Mouse (Mus musculus) layer of hippocampus, adult 18-20 months (tissue): ENCODE data around the gene Podn. TPM values are rescaled to one million over a fixed set of nuclear protein-coding genes. Genes with fewer than 3 reads are reported as not detected.
"Not testable (repeated sequence)": the region's sequence is repeated elsewhere in the genome, so short reads cannot be mapped to it uniquely, and the experiment has no call there.

Source experiments
- DNase-seq, 2 experiments: peaks; one replicate each; pipeline ENCODE4 v3.0.0; 2022; ENCODE audit warnings: low spot score in 2 of 2
- long read RNA-seq: library from polyadenylated mRNA; stranded (forward); transcript quantifications from one replicate; pipeline ENCODE4 v2.0.0, GENCODE M21; 2021
- total RNA-seq, 2 experiments: library from RNA; stranded (reverse); gene quantifications; 2 replicates each; pipeline ENCODE4 v1.2.3; 2021

Podn gene
- total RNA-seq: 1 to 10 TPM; 6.8 to 8.4 TPM
- long read RNA-seq, partial matches to known transcripts: 0 of 1 reads
- long read RNA-seq, other reads (novel, unspliced or antisense): 1 of 1 reads

DNA sequence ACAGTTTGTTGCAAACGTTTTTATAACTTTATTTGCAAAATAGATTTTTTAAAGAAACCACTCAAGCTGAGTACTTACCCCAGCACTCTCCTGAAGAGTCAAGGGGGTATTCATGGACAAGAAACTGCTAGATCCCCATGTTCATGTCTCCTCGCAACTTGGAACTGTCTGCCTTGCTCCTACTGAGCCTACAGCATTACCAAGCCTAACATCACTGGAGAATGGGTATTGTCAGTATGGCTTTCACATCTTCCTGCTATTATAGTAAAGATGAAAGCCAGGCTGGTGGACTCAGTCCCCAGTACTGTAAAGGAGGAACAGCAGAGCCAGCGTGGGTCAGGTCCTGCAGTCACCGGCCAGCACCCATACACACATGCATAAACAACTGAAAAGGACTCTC lies at the start of gene Podn:
Gene Podn (minus strand): TSS at position 101 of the 400 bp plus-strand sequence.
- DNase-seq: no peak

DNA sequence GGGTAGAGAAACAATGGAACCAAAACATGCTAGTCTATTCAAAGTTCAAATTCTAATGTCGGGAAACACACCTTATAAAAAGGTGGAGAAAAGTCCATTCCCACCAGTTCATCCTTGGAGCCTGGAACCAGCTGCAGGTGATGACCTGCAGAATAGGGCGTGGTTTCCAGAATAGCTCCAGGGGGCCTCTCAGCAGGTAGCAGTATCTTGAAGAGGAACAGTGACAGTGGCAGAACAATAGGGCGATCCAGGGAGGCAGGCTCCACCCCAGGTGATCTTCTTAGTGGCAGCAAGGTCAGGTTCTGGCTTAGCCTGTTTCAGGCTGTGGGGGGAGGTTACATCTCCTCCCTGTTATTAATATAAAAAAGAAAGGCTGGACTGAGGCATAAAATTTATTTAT lies 49.3 kb upstream of the Podn start:
- not testable (repeated sequence) for DNase-seq

- DNase-seq: no peak
Observed at GRCm38 (mm10) chr4:108144880-108145279, 48.6 kb upstream of the Podn start, which contains the start of gene Scp2. Scp2 (minus strand) TSS chr4:108144998.

GRCm38 (mm10) chr4:108143778-108144177 lies 47.5 kb upstream of the Podn start:
- DNase-seq: no peak

DNA sequence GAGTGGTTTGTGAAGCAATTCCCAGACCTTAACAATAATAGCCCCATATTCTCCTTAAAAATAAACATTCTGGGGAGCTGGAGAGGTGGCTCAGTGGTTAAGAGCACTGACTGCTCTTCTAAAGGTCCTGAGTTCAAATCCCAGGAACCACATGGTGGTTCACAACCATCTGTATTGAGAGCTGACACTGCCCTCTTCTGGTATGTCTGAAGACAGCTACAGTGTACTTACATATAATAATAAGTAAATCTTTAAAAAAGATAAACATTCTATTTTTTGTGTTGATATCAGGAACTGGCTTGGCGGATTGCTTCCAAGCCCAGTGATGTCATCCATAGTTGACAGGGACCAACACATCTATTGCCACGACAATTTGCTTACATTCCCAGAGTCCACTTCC lies 46.9 kb upstream of the Podn start:
- DNase-seq: not testable (repeated sequence)

DNA sequence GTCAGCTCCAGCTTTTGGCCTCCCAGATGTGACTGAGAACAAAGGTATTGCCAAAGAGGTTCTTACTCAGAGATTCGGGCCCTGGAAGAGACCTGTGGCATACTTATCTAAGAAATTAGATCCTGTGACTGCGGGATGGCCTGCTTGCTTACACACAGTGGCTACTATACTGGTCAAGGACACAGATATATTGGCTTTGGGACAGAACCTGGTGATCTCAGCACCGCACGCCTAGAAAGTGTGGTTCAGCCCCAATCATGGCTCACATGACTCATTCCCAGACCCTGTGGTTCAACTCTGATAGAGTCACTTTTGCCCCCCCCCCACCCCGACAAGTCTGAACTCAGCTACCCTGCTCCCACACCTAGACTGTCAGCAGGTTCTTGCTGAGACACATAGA lies 40.7 kb upstream of the Podn start:
- no peak for DNase-seq

DNA sequence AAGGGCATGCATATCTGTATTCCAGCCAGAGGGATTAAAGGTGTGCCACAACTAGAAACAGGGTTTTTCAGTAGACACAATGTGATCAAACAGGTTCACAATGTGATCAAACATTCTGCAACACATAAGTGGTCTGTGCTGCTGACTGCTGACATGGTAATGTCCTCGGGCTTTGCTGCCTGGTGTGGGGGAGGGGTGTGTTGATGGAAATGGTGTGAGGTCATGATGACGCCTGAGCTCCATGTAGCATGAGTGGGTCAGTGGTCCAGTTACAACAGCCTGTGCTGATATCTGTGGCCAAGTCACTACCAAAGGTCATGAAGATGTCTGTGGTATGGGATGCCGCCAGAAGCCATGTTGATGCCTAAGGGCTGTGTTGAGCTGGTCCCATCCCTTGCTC lies 34.2 kb upstream of the Podn start:
- no peak for DNase-seq

- no peak for DNase-seq
Observed at GRCm38 (mm10) chr4:108128339-108128738, 32.1 kb upstream of the Podn start.

DNA sequence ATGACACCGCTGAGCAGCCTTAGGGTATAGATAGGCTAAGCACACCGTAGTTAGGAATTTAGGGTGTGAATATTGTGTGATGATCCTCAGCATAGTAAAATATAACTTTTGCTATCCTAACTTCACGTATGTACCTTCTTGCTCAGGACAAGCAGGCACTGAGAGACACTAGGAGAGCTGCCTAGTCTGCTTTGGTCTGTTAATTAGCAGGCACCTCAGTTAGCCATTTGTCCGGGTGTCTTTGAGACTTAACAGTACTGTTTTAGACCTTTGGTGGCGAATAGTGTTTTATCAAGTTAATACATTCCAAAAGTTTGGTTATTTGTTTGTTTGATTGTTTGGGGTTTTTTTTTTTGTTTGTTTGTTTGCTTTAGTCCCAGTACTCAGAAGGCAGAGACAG lies 31.3 kb upstream of the Podn start:
- no peak for DNase-seq

GRCm38 (mm10) chr4:108126260-108126659 lies 30.0 kb upstream of the Podn start:
- DNase-seq: no peak

DNA sequence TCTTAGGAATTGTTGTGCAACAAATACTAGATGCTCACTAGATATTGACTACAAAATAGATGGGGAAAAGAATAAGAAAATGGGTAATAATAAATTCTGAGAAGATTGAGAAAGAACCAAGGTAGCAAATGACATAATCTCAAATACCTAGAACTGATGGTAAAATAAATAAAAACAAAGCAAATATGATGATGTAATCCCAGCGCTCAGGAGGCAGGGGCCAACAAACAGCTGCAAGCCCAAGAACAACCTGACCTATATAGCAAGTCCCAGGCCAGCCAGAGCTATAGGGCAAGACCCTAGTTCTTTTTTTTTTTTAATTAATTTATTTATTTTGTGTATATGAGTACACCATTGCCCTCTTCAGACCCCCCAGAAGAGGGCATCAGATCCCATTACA lies 27.9 kb upstream of the Podn start:
- no peak for DNase-seq

- peak; percentile 90 to 94 for DNase-seq
Observed at GRCm38 (mm10) chr4:108117924-108118876, 22.0 kb upstream of the Podn start.

GRCm38 (mm10) chr4:108117488-108117887 lies 21.2 kb upstream of the Podn start:
- DNase-seq: peak in 1 of 2 experiments; percentile 12

- no peak for DNase-seq
Observed at GRCm38 (mm10) chr4:108116466-108116865, 20.2 kb upstream of the Podn start.

- no peak for DNase-seq
Observed at GRCm38 (mm10) chr4:108110706-108111105, 14.5 kb upstream of the Podn start.

DNA sequence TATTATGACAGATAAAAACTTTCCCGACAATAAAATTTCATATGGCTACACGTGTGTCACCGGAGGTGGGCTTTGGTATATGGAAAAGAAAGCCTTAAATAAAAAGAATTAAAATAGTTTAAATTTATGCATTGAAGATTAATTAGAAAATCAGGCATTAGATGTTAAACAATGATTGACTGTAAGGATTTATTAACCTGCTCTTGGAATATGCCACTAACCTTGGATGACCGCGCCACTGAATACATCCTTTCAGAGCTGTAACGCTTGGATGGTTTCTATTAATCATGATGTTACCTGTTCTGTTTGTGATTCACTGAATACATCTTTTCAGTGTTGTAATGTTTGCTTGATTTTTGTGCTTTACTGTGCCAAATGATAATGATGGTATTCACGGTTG lies 13.5 kb upstream of the Podn start:
- DNase-seq: no peak

- DNase-seq: no peak
Observed at GRCm38 (mm10) chr4:108092741-108093397, 3.4 kb downstream of the Podn start.

- no peak for DNase-seq
Observed at GRCm38 (mm10) chr4:108083993-108084392, 12.3 kb downstream of the Podn start.

- no peak for DNase-seq
Observed at GRCm38 (mm10) chr4:108083032-108083735, 13.1 kb downstream of the Podn start.

DNA sequence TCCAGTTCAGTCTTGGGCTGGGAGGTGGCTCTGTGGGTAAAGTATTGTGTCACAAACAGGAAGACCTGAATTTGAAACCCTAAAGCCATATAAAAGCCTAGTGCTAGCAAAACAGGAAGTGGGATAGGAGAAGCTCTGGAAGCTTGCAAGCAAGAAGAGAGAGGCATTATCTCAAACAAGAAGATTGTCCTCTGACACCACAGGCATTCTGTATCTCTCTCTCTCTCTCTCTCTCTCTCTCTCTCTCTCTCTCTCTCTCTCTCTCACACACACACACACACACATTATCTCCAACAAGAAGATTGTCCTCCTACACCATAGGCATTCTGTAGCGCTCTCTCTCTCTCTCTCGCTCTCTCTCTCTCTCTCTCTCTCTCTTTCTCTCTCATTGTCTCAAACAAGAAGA lies 13.8 kb downstream of the Podn start:
- DNase-seq: no peak

DNA sequence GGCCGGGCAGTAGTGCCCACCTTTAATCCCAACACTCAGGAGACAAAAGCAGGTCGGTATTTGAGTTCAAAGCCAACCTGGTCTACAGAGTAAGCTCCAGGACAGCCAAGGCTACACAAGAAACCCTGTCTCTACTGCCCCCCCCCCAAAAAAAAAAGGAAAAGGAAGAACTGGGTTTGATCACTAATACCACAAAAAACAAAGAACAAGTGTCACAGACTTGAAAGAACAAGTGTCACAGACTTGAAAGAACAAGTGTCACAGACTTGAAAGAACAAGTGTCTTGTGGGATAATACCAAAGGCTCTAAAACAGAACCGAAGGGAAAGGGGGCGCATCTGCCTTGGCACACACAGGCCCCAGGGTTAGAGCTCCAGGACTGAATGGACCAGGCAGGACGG lies 15.4 kb downstream of the Podn start:
- no peak for DNase-seq

DNA sequence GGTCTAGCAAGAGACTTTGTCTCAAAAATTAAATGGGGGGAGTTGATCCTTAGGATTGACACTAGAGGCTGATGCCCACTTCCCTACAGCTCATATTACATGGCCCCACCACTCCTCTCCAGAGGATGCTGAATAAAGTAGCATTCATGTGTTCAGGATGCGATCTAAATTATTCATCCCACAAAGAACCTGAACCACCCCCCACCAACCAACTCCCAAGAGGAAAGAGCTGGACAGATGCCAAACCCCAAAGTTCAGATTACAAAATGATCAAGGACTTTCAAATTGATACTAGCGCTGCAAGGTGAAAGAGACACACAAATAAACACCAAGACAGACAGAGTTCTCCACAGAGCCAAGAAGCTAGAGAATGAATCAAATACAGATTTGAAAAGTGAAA lies 16.5 kb downstream of the Podn start:
- DNase-seq: no peak
